Mouse (Mus musculus) midbrain, embryonic 14.5 days (tissue): ENCODE results near the gene Spata7. TPM values are rescaled to one million over a fixed set of nuclear protein-coding genes. Genes with fewer than 3 reads are reported as not detected.

Experiments used
- ATAC-seq: fragments of 200-750 bp; cut with Nextera tagmentation; 2 replicates; pipeline ENCODE4 v1.8.0; 2017; ENCODE audit warnings: moderate number of reproducible peaks, moderate library complexity; ENCODE audit not compliant: low FRiP score, low TSS enrichment
- DNase-seq: peaks from one replicate; pipeline ENCODE4 v3.0.0-alpha.2; 2015
- H3K27ac ChIP-seq: fragments of 300-500 bp; sonication (generic); replicated peaks from 2 replicates; pipeline ENCODE4 v1.5.1; 2014; ENCODE audit warnings: mild to moderate bottlenecking, low read depth, low read length, moderate library complexity
- H3K27me3 ChIP-seq: fragments of 300-500 bp; sonication (generic); 2 replicates; pipeline ENCODE4 v1.6.1; 2014; ENCODE audit warnings: low read length, control low read depth, mixed read lengths; ENCODE audit not compliant: control insufficient read depth, insufficient read depth
- H3K36me3 ChIP-seq: fragments of 300-500 bp; sonication (generic); 2 replicates; pipeline ENCODE4 v1.6.1; 2014; ENCODE audit warnings: low read length, control low read depth; ENCODE audit not compliant: control insufficient read depth, insufficient read depth
- H3K4me1 ChIP-seq: fragments of 300-500 bp; sonication (generic); 2 replicates; pipeline ENCODE4 v1.6.1; 2014; ENCODE audit warnings: mild to moderate bottlenecking, antibody characterized with exemption, low read length, control low read depth; ENCODE audit not compliant: control insufficient read depth, insufficient read depth
- H3K4me2 ChIP-seq: fragments of 300-500 bp; sonication (generic); 2 replicates; pipeline ENCODE4 v1.6.1; 2014; ENCODE audit warnings: mild to moderate bottlenecking, low read length, moderate library complexity
- H3K4me3 ChIP-seq: fragments of 300-500 bp; sonication (generic); replicated peaks from 2 replicates; pipeline ENCODE4 v1.5.1; 2014; ENCODE audit warnings: low read depth, low read length
- H3K9ac ChIP-seq: fragments of 300-500 bp; sonication (generic); replicated peaks from 2 replicates; pipeline ENCODE4 v1.6.1; 2014; ENCODE audit warnings: mild to moderate bottlenecking, low read length, moderate library complexity
- H3K9me3 ChIP-seq: fragments of 300-500 bp; sonication (generic); 2 replicates; pipeline ENCODE4 v1.6.1; 2016; ENCODE audit warnings: low read length, control low read depth, mixed read lengths; ENCODE audit not compliant: control insufficient read depth
- WGBS: fragments of 180-500 bp; shearing (Covaris S2); extraction: QIAGEN DNeasy Blood & Tissue Kit; methylation state at CpG from one replicate; pipeline ENCODE4 v1.1.7; 2014; 5-methylcytosine and 5-hydroxymethylcytosine counted together
- polyA plus RNA-seq: library from polyadenylated mRNA; unstranded; fragments of >200 nt; fragmentation: Nextera tagmentation; extraction: Ambion mirVana; gene quantifications from 2 replicates; pipeline ENCODE4 v1.2.1, GENCODE M21; 2014

The Spata7 gene
- polyA plus RNA-seq, 1 experiment from 2014 or later, result 29.4 TPM

- no peak overlapping the region for H3K27ac ChIP-seq
- no peak overlapping the region for H3K4me3 ChIP-seq
- H3K27me3 ChIP-seq, result no peaks in the 10 kb centered on the region
- ATAC-seq (no peak), DNase-seq (no peak)
- no peaks in the 10 kb centered on the region for H3K4me1 ChIP-seq
- peaks cover 40% of the 10 kb centered on the region for H3K36me3 ChIP-seq
- H3K9ac ChIP-seq, result no peak overlapping the region
- H3K4me2 ChIP-seq, result no peak overlapping the region
- WGBS, result 89% methylated on average over 15 of the region's 15 CpGs
- no peaks in the 10 kb centered on the region for H3K9me3 ChIP-seq
Observed at GRCm38 (mm10) chr12:98679906-98680305, 51.9 kb downstream of the Spata7 start.

GRCm38 (mm10) chr12:98682196-98682595, 54.2 kb downstream of the Spata7 start:
- no peaks in the 10 kb centered on the region for H3K9me3 ChIP-seq
- no peak overlapping the region for H3K4me2 ChIP-seq
- H3K27ac ChIP-seq, result no peak overlapping the region
- H3K36me3 ChIP-seq, result peaks cover 45% of the 10 kb centered on the region
- no peaks in the 10 kb centered on the region for H3K4me1 ChIP-seq
- 86% methylated on average over 15 of the region's 15 CpGs for WGBS
- H3K4me3 ChIP-seq, result no peak overlapping the region
- no peak overlapping the region for H3K9ac ChIP-seq
- H3K27me3 ChIP-seq, result no peaks in the 10 kb centered on the region
- DNase-seq, result no peak
- no peak for ATAC-seq

- DNase-seq, result no peak
- 85% methylated on average over 11 of the region's 11 CpGs for WGBS
- Histone ChIP-seq H3K27ac (no peak overlapping the region), H3K9me3 (no peaks in the 10 kb centered on the region), H3K4me3 (no peak overlapping the region), H3K4me2 (no peak overlapping the region), H3K9ac (no peak overlapping the region), H3K27me3 (no peaks in the 10 kb centered on the region), H3K36me3 (peaks cover 43% of the 10 kb centered on the region), H3K4me1 (no peaks in the 10 kb centered on the region)
- ATAC-seq, result no peak
Observed at GRCm38 (mm10) chr12:98683171-98683570, 55.2 kb downstream of the Spata7 start.

GRCm38 (mm10) chr12:98683574-98683973, 55.6 kb downstream of the Spata7 start:
- no peak for ATAC-seq
- DNase-seq, result no peak
- H3K27me3 ChIP-seq, result no peaks in the 10 kb centered on the region
- peaks cover 43% of the 10 kb centered on the region for H3K36me3 ChIP-seq
- H3K9me3 ChIP-seq, result no peaks in the 10 kb centered on the region
- H3K4me2 ChIP-seq, result no peak overlapping the region
- no peak overlapping the region for H3K4me3 ChIP-seq
- H3K4me1 ChIP-seq, result no peaks in the 10 kb centered on the region
- no peak overlapping the region for H3K27ac ChIP-seq
- 77% methylated on average over 6 of the region's 6 CpGs for WGBS
- no peak overlapping the region for H3K9ac ChIP-seq

GRCm38 (mm10) chr12:98690230-98690629, 62.3 kb downstream of the Spata7 start:
- Histone ChIP-seq H3K27me3 (no peaks in the 10 kb centered on the region), H3K4me3 (no peak overlapping the region), H3K4me1 (no peaks in the 10 kb centered on the region), H3K36me3 (peaks cover 34% of the 10 kb centered on the region), H3K4me2 (no peak overlapping the region), H3K9ac (no peak overlapping the region), H3K27ac (no peak overlapping the region), H3K9me3 (no peaks in the 10 kb centered on the region)
- no peak for ATAC-seq
- WGBS, result 84% methylated on average over 8 of the region's 8 CpGs
- no peak for DNase-seq

- H3K9me3 ChIP-seq, result no peaks in the 10 kb centered on the region
- no peak overlapping the region for H3K27ac ChIP-seq
- H3K36me3 ChIP-seq, result peaks cover 7% of the 10 kb centered on the region
- H3K27me3 ChIP-seq, result no peaks in the 10 kb centered on the region
- H3K4me1 ChIP-seq, result no peaks in the 10 kb centered on the region
- no peak overlapping the region for H3K4me2 ChIP-seq
- no peak for DNase-seq
- H3K4me3 ChIP-seq, result no peak overlapping the region
- WGBS, result 90% methylated on average over 5 of the region's 5 CpGs
- no peak for ATAC-seq
- H3K9ac ChIP-seq, result no peak overlapping the region
Observed at GRCm38 (mm10) chr12:98697202-98697601, 69.2 kb downstream of the Spata7 start.

- WGBS, result 69% methylated on average over 9 of the region's 9 CpGs
- H3K4me2 ChIP-seq, result no peak overlapping the region
- ATAC-seq (no peak), DNase-seq (no peak)
- H3K9ac ChIP-seq, result no peak overlapping the region
- H3K4me1 ChIP-seq, result no peaks in the 10 kb centered on the region
- no peaks in the 10 kb centered on the region for H3K27me3 ChIP-seq
- H3K4me3 ChIP-seq, result no peak overlapping the region
- no peaks in the 10 kb centered on the region for H3K9me3 ChIP-seq
- H3K27ac ChIP-seq, result no peak overlapping the region
- peaks cover 16% of the 10 kb centered on the region; the same call in 1 of the 2 replicates for H3K36me3 ChIP-seq
Observed at GRCm38 (mm10) chr12:98701564-98701963, 73.6 kb downstream of the Spata7 start.

- 87% methylated on average over 2 of the region's 2 CpGs for WGBS
- ATAC-seq, result no peak
Observed at GRCm38 (mm10) chr12:98703554-98703953, 75.6 kb downstream of the Spata7 start.

GRCm38 (mm10) chr12:98703961-98704360, 76.0 kb downstream of the Spata7 start:
- no peak for DNase-seq
- no peak for ATAC-seq
- no peak overlapping the region for H3K27ac ChIP-seq
- no peaks in the 10 kb centered on the region for H3K4me1 ChIP-seq
- H3K4me2 ChIP-seq, result no peak overlapping the region
- WGBS, result 77% methylated on average over 10 of the region's 10 CpGs
- no peak overlapping the region for H3K9ac ChIP-seq
- no peak overlapping the region for H3K4me3 ChIP-seq
- peaks cover 12% of the 10 kb centered on the region; the same call in 1 of the 2 replicates for H3K36me3 ChIP-seq
- no peaks in the 10 kb centered on the region for H3K27me3 ChIP-seq
- H3K9me3 ChIP-seq, result no peaks in the 10 kb centered on the region

More at GRCm38 (mm10) chr12:98703554-98703953, 75.6 kb downstream of the Spata7 start:
- Histone ChIP-seq H3K4me1 (no peaks in the 10 kb centered on the region), H3K27ac (no peak overlapping the region), H3K36me3 (peaks cover 13% of the 10 kb centered on the region; the same call in 1 of the 2 replicates), H3K4me2 (no peak overlapping the region), H3K9ac (no peak overlapping the region), H3K9me3 (no peaks in the 10 kb centered on the region), H3K4me3 (no peak overlapping the region), H3K27me3 (no peaks in the 10 kb centered on the region)
- no peak for DNase-seq
